Mouse (Mus musculus) 416B (cell line): ENCODE measurements around the gene Ipmk.
"Not testable (repeated sequence)": the region's sequence is repeated elsewhere in the genome, so short reads cannot be mapped to it uniquely, and the experiment has no call there.

ENCODE experiments used
- DNase-seq: peaks from one replicate; pipeline ENCODE4 v3.0.0; 2011; ENCODE audit warnings: low read depth

Ipmk gene

DNA sequence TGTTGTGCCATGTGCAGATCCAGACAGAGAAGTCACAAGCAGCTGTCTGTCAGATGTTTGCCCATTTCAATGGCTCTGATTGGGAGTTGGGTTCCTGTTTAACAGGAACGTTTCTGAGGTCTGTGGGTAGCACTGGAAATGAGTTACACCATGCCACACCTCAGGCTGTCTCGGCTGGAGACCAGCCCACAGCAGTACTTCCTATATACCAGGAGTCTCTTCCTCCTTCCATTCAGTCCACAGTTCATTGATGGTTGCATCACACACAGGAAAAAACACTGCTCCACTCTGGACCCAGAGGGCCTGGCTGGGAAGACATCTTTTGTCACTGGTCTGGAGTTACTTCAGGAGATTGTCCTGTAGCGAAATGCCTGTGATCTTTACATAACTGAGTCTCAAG, 21.9 kb downstream of the Ipmk start:
- peak; percentile 81 for DNase-seq

DNA sequence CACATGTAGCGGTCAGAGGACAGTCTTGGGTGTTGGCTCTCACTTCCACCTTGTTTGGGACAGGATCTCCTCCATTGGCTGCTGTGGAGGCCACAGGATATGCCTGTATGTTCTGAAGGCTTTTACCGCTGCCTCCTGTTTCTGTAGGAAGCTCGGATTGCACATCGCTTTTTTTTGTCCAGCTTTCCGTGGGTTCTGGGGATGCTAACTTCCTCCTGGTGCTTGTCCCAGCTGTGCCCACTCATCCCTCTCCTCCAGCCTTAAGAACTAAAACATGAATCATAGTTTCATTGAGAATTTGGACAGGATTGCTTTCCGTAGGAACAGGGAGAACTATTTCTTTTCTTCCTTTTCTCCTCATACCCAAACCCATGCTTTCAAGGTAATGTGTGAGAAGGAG, 24.3 kb downstream of the Ipmk start:
- DNase-seq, result no peak

- peak; percentile 35 for DNase-seq
Observed at GRCm38 (mm10) chr10:71373706-71374105, 26.1 kb downstream of the Ipmk start.

DNA sequence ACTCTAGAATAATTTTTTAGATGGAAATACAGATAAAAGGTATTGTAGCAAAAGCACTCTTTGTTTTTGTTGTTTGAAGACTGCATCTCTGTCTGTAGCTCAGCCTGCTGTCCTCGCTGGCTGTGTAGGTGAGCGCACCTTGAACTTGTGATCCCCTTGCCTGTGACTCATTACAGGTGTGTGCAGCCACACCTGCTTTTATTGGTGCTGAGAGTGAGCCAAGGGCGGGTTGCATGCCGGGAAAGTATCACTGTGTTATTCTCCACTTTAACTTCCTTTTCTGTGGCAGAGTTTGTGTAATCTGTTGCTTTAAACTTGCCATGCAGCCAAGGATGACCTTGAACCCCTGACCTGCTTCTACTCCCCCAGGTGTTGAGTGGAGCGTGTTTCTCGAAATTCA, 28.5 kb downstream of the Ipmk start:
- no peak for DNase-seq

GRCm38 (mm10) chr10:71380406-71380805, 32.8 kb downstream of the Ipmk start:
- no peak for DNase-seq

- no peak for DNase-seq
Observed at GRCm38 (mm10) chr10:71381471-71382033, 34.0 kb downstream of the Ipmk start.

GRCm38 (mm10) chr10:71382109-71382508, 34.5 kb downstream of the Ipmk start:
- no peak for DNase-seq

- DNase-seq, result no peak
Observed at GRCm38 (mm10) chr10:71382858-71383551, 35.4 kb downstream of the Ipmk start.

- DNase-seq, result not testable (repeated sequence)
Observed at GRCm38 (mm10) chr10:71383552-71383924, 36.0 kb downstream of the Ipmk start.

DNA sequence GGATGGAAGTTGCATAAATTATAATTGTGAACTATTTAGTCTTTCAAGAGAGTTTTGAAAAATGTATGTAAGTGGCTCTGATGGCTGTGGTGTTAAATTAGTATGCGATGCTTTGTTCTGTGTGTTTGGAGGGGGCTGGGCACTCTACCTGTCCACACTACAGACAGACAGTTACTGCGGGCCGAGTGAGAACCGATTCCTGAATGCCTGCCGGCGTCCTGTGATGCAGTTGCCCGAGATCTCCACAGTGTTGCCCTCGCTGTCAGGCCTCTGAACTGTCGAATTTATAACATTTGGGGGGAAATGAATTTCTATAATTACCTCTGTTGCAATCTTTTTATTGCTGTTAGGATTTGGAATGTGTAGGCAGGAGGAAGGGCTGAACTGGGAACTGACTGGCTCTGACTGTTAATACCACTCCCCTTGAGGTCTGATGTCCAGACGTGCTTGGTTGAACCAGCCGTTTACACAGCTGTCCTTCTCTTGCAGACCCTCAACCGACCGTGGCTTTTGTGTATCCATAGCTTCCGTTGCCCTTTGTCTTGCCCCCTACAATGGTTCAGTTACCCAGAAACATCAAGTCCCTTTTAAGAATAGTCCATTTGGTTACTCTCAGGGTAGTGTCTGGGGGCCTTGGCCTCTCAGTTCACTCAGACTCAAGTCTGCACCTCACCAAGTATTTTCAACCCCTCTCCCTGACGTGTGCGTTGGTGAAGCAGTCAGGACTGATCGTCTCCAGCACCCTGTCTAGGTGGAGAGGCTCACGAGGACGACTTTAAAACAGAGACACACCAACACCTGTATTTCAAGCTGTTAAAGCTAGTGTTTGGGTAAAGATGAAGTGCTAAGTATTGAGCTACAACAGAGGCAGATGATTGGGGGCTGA, 36.8 kb downstream of the Ipmk start:
- DNase-seq, result no peak

- no peak for DNase-seq
Observed at GRCm38 (mm10) chr10:71389311-71389710, 41.7 kb downstream of the Ipmk start.

DNA sequence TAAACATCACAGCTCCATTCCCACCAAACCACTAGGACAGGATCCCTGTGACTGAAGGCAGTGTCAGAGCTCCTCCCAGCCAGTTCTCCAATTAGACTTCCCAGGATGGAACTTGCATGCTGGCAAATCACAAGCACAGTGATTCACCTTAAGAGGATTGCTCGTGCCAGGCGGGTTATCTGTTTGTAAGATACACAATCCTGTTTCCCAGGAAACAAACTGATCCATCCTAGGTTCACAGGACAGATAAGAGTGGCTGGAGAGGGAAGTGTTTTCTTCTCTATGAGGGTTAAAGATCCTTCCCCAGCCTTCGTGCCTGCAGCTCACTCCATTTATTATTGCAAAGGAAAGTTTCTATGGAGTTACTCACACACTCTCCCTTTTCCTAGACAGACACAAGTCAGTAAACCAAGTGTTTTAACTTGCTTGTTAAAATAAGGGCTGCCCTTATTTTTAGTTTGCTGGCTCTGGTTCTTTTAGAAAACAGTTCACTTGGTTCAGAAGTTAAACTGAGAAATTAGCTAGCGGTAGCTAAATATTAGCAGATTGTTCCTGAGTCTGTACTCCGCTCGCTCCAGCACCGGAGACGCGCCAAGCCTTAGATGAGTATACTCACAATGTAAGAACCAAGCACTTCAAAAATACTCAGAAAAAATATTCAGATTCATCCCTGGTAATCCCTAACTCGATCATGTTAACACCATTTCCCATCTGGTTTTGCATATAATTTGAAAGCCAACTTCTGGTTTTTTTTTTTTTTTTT, 51.0 kb downstream of the Ipmk start:
- DNase-seq, result no peak

DNA sequence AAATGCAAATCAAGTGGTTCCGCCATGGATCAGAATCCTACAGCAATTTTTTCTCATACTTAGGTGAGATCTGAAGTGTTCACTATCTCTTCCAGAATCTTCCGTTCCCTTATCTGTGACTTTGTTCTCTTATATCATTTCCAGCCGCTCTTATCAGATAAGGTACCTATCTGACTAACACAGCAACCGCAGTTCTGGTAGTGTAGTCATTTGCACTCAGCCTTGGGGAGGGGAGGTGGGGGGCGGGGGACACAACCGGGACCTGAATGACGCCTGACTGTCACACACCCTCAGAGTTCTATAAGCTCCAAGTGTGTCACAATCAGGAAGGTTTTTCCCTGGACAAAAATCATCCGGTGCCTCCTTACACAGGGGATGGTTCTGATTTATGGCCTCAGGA, 51.8 kb downstream of the Ipmk start:
- DNase-seq, result peak; percentile 80

DNA sequence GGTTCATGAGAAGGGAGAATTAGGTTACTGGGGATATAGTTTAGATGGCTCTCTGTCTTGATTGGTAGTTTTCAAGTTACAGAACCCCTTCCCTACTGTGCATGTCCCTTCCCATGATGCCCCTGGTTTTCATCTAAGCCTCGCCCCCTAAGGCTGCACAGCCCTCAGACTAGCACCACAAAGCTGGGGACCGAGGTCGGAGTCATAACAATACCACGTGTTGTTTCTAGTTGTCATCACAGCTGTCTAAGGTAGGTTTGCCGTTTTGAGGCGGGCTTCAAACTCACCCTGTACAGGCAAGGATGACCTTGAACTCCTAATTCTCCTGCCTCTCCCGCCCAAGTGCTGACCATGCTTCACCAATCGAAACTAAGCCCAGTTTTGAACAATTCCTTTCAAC, 52.4 kb downstream of the Ipmk start:
- DNase-seq, result peak; percentile 48

DNA sequence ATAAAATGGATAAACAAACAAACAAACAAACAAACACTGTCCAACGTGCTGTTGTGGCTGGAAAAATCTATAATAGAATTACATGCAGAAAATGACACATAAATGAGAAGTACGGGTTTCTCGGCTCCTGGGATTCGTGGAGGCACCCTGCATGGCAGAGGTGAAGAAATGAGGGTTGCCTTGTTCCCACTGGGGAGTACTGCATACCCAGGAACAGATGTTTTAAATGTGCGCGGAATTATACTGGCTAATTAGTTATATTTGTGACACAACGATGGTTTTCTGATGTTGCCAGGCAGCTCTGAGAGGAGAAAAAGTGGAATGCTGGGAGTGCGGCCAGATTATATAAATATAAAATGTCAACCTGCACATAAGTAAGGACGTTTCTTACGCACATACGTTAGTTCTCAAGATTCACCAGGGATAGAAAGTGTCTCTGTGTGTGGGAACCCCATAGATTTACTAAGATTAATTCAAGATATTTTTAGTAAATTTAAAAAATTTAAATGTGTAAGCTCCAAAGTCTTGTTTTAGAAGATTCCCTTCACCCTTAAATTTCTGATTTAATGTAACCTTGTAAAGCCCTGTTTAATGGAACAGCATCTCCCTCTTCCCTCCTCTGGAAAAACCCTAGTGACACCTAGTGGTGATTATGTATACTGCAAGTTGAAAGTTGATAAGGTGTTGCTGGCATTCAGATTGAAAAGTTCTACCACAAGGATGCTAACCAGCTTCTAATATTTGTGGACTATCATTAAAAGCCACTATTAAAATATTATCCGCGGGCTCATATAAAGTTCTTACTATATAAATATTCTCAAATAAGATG, 53.5 kb downstream of the Ipmk start:
- DNase-seq, result peak; percentile 80

DNA sequence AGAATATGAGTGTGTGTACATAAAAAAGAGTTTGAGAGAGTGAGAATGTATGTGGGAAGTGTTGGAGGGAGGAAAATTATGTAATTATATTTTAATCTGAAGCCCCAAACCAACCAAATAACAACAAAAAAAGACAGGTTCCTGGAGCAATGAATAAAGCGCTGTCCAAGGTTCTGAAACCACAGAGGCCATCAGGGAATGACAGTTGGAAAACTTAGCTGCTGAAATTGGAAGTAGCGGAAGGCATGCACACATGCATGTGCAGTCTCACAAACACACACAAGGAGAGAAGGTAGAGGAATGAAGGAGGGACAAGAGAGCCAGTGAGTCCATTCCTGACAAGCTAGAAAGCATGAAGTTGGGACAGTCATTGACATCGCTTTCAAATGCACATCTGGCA, 56.1 kb downstream of the Ipmk start:
- no peak for DNase-seq

- DNase-seq, result no peak
Observed at GRCm38 (mm10) chr10:71405523-71406217, 58.1 kb downstream of the Ipmk start.

DNA sequence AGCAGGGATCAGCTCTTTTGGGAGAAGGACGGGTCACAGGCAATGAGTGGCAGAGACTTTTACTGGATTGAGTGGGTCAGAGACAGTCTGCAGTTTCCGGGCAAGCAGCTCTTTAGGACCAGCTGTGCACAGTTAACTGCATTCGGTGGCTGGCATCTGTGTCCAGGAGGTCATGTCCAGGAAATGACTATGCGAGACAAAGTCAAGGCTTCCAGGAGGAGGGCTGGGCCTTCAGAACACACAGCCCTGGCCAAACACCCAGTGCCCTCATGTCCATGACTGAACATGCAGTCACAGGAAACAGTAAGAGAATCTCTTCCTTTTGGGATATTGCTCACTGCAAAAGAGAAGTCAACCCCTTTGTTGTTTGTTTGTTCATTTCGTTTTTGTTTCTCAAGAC, 62.4 kb downstream of the Ipmk start:
- DNase-seq, result peak; percentile 85

- no peak for DNase-seq
Observed at GRCm38 (mm10) chr10:71413401-71413800, 65.8 kb downstream of the Ipmk start.

GRCm38 (mm10) chr10:71421531-71421930, 74.0 kb downstream of the Ipmk start:
- no peak for DNase-seq
